Mouse (Mus musculus) small intestine, adult 2 months (tissue): ENCODE data around the gene Cxcr5.

Source experiments
- CTCF ChIP-seq: fragments of 200-500 bp; IDR thresholded peaks from 2 replicates; pipeline ENCODE4 v1.5.1; 2012; ENCODE audit warnings: low read depth, mild to moderate bottlenecking, control low read depth, inconsistent platforms, low read length, moderate library complexity, mixed read lengths; ENCODE audit not compliant: insufficient replicate concordance, insufficient read length; ENCODE audit errors: extremely low read depth
- POLR2A ChIP-seq: fragments of 200-500 bp; IDR thresholded peaks from 2 replicates; pipeline ENCODE4 v1.6.1; 2012; ENCODE audit warnings: low read depth, mild to moderate bottlenecking, control low read depth, inconsistent platforms, low read length, moderate library complexity

- TF ChIP-seq CTCF, result no peak
- no peak for TF ChIP-seq POLR2A
Observed at GRCm38 (mm10) chr9:44565367-44565766, 3.7 kb upstream of the Cxcr5 start.
